Mouse (Mus musculus): Measurements from ENCODE around the gene Gm49398. TPM values are rescaled to one million over a fixed set of nuclear protein-coding genes. Genes with fewer than 3 reads are reported as not detected.
A peak's percentile ranks its signal among the peaks of the same experiment; 100 is the strongest.

Gene Gm49398
- not detected for total RNA-seq (2021)

- no peak for DNase-seq (ENCODE audit: extremely low spot score in 1 of 2, low spot score in 1 of 2)
Observed at GRCm38 (mm10) chr13:61288739-61289138, at the start of gene Gm49398. TSS of gene Gm49398 (minus strand) at chr13:61288839.

GRCm38 (mm10) chr13:61255258-61255657, 33.4 kb downstream of the Gm49398 start, which contains the start of gene Cts8:
TSS of gene Cts8 (minus strand) at chr13:61255358.
- DNase-seq (ENCODE audit: extremely low spot score in 1 of 2, low spot score in 1 of 2) = no peak

- DNase-seq (ENCODE audit: extremely low spot score in 1 of 2, low spot score in 1 of 2) = peak; percentile 6 to 41
Observed at GRCm38 (mm10) chr13:61241076-61241947, 47.3 kb downstream of the Gm49398 start.

- DNase-seq (ENCODE audit: extremely low spot score in 1 of 2, low spot score in 1 of 2) = no peak
Observed at GRCm38 (mm10) chr13:61203310-61203709, 85.3 kb downstream of the Gm49398 start, which contains the start of gene Cts6. TSS of gene Cts6 (minus strand) at chr13:61203410.

Small RNAs within 50 kb of the gene (microRNA-seq; reads per million reads assigned to microRNA genes)
- gene Gm27704 = 0 reads per million in 2 experiments

Other genes starting within 250 kb of the Gm49398 start
- gene Ctsq, start 248.2 kb downstream of the Gm49398 start, total RNA-seq (2021) = not detected
- gene Ctsr, start 124.6 kb downstream of the Gm49398 start, total RNA-seq (2021) = not detected
- not detected for gene Cts6, start 85.4 kb downstream of the Gm49398 start, total RNA-seq (2021)
- gene Cts8, start 33.5 kb downstream of the Gm49398 start, total RNA-seq (2021) = not detected
- not detected for gene Cts7, start 69.4 kb upstream of the Gm49398 start, total RNA-seq (2021)